Mouse (Mus musculus): ENCODE results near the gene Cd22. TPM values are rescaled to one million over a fixed set of nuclear protein-coding genes. Genes with fewer than 3 reads are reported as not detected.
"Not testable (repeated sequence)": the region's sequence is repeated elsewhere in the genome, so short reads cannot be mapped to it uniquely, and the experiment has no call there.

Gene Cd22
- total and polyA plus RNA-seq, 2 experiments from 2014 or later, result 0.09 to 3.2 TPM

- WGBS, result 80% methylated on average over 4 of the region's 4 CpGs
- no peak for DNase-seq (ENCODE audit: low spot score)
- TF ChIP-seq CTCF (IDR thresholded peaks at IDR 0.05; ENCODE audit: low read depth), result no peak
- no peak for ATAC-seq
- H3K9ac ChIP-seq (replicated peaks; ENCODE audit: low read length), result no peak overlapping the region
- H3K36me3 ChIP-seq (ENCODE audit: insufficient read depth, low read length), result no peaks in the 10 kb centered on the region
- H3K27ac ChIP-seq, result no peak overlapping the region
- H3K4me3 ChIP-seq (ENCODE audit: low read length), result no peak overlapping the region
- H3K4me1 ChIP-seq (ENCODE audit: insufficient read depth, low read length), result no peaks in the 10 kb centered on the region
- H3K9me3 ChIP-seq (ENCODE audit: low read length), result no peaks in the 10 kb centered on the region
- no peak overlapping the region for H3K4me2 ChIP-seq (ENCODE audit: low read depth, low read length)
- H3K27me3 ChIP-seq (ENCODE audit: insufficient read depth, low read length), result no peaks in the 10 kb centered on the region
Observed at GRCm38 (mm10) chr7:30841379-30841778, 38.8 kb downstream of the Cd22 start.

- H3K4me2 ChIP-seq (ENCODE audit: low read depth, low read length), result no peak overlapping the region
- 70% methylated on average over 3 of the region's 3 CpGs for WGBS
- H3K9ac ChIP-seq (replicated peaks; ENCODE audit: low read length), result no peak overlapping the region
- DNase-seq (ENCODE audit: low spot score), result peak; percentile 10
- H3K27ac ChIP-seq, result no peak overlapping the region
- TF ChIP-seq CTCF (IDR thresholded peaks at IDR 0.05; ENCODE audit: low read depth), result no peak
- no peak for ATAC-seq
- H3K4me1 ChIP-seq (ENCODE audit: insufficient read depth, low read length), result no peaks in the 10 kb centered on the region
- H3K27me3 ChIP-seq (ENCODE audit: insufficient read depth, low read length), result no peaks in the 10 kb centered on the region
- no peaks in the 10 kb centered on the region for H3K9me3 ChIP-seq (ENCODE audit: low read length)
- no peak overlapping the region for H3K4me3 ChIP-seq (ENCODE audit: low read length)
- H3K36me3 ChIP-seq (ENCODE audit: insufficient read depth, low read length), result no peaks in the 10 kb centered on the region
Observed at GRCm38 (mm10) chr7:30840306-30840705, 39.8 kb downstream of the Cd22 start.

- Histone ChIP-seq H3K4me3 (ENCODE audit: low read length) (no peak overlapping the region), H3K27ac (no peak overlapping the region), H3K9me3 (ENCODE audit: low read length) (no peaks in the 10 kb centered on the region), H3K36me3 (ENCODE audit: insufficient read depth, low read length) (no peaks in the 10 kb centered on the region), H3K9ac (replicated peaks; ENCODE audit: low read length) (no peak overlapping the region), H3K27me3 (ENCODE audit: insufficient read depth, low read length) (no peaks in the 10 kb centered on the region), H3K4me2 (ENCODE audit: low read depth, low read length) (no peak overlapping the region), H3K4me1 (ENCODE audit: insufficient read depth, low read length) (no peaks in the 10 kb centered on the region)
- ATAC-seq (no peak), DNase-seq (ENCODE audit: low spot score) (no peak)
- no peak for TF ChIP-seq CTCF (IDR thresholded peaks at IDR 0.05; ENCODE audit: low read depth)
Observed at GRCm38 (mm10) chr7:30837277-30837676, 42.9 kb downstream of the Cd22 start.

GRCm38 (mm10) chr7:30832684-30833083 is 47.5 kb downstream of the Cd22 start:
- WGBS, result 44% methylated on average over 9 of the region's 11 CpGs
- H3K4me1 ChIP-seq (ENCODE audit: insufficient read depth, low read length); H3K27ac ChIP-seq; H3K36me3 ChIP-seq (ENCODE audit: insufficient read depth, low read length); ATAC-seq; H3K9me3 ChIP-seq (ENCODE audit: low read length); H3K27me3 ChIP-seq (ENCODE audit: insufficient read depth, low read length); H3K4me3 ChIP-seq (ENCODE audit: low read length); DNase-seq (ENCODE audit: low spot score); H3K4me2 ChIP-seq (ENCODE audit: low read depth, low read length); H3K9ac ChIP-seq (replicated peaks; ENCODE audit: low read length): not testable (repeated sequence)

GRCm38 (mm10) chr7:30832261-30832660 is 47.9 kb downstream of the Cd22 start:
- 70% methylated on average over 12 of the region's 17 CpGs for WGBS

GRCm38 (mm10) chr7:30829428-30829827 is 50.7 kb downstream of the Cd22 start:
- H3K9ac ChIP-seq (replicated peaks; ENCODE audit: low read length), result no peak overlapping the region
- DNase-seq (ENCODE audit: low spot score), result no peak
- ATAC-seq, result no peak
- H3K9me3 ChIP-seq (ENCODE audit: low read length), result no peaks in the 10 kb centered on the region
- H3K4me2 ChIP-seq (ENCODE audit: low read depth, low read length), result no peak overlapping the region
- 64% methylated on average over 3 of the region's 3 CpGs for WGBS
- H3K27me3 ChIP-seq (ENCODE audit: insufficient read depth, low read length), result no peaks in the 10 kb centered on the region
- H3K36me3 ChIP-seq (ENCODE audit: insufficient read depth, low read length), result no peaks in the 10 kb centered on the region
- no peak overlapping the region for H3K4me3 ChIP-seq (ENCODE audit: low read length)
- no peaks in the 10 kb centered on the region for H3K4me1 ChIP-seq (ENCODE audit: insufficient read depth, low read length)
- TF ChIP-seq CTCF (IDR thresholded peaks at IDR 0.05; ENCODE audit: low read depth), result no peak
- H3K27ac ChIP-seq, result no peak overlapping the region

More at GRCm38 (mm10) chr7:30832261-30832660, 47.9 kb downstream of the Cd22 start:
- Histone ChIP-seq H3K9me3 (ENCODE audit: low read length) (no peaks in the 10 kb centered on the region), H3K4me2 (ENCODE audit: low read depth, low read length) (no peak overlapping the region), H3K27me3 (ENCODE audit: insufficient read depth, low read length) (no peaks in the 10 kb centered on the region), H3K9ac (replicated peaks; ENCODE audit: low read length) (no peak overlapping the region), H3K4me3 (ENCODE audit: low read length) (no peak overlapping the region), H3K27ac (no peak overlapping the region), H3K4me1 (ENCODE audit: insufficient read depth, low read length) (no peaks in the 10 kb centered on the region), H3K36me3 (ENCODE audit: insufficient read depth, low read length) (no peaks in the 10 kb centered on the region)
- no peak for TF ChIP-seq CTCF (IDR thresholded peaks at IDR 0.05; ENCODE audit: low read depth)
- DNase-seq (ENCODE audit: low spot score), result no peak
- no peak for ATAC-seq

- H3K9ac ChIP-seq (replicated peaks; ENCODE audit: low read length); H3K27ac ChIP-seq; H3K4me3 ChIP-seq (ENCODE audit: low read length); H3K4me2 ChIP-seq (ENCODE audit: low read depth, low read length); H3K27me3 ChIP-seq (ENCODE audit: insufficient read depth, low read length); H3K4me1 ChIP-seq (ENCODE audit: insufficient read depth, low read length); H3K36me3 ChIP-seq (ENCODE audit: insufficient read depth, low read length); DNase-seq (ENCODE audit: low spot score); H3K9me3 ChIP-seq (ENCODE audit: low read length); ATAC-seq: not testable (repeated sequence)
Observed at GRCm38 (mm10) chr7:30828871-30829270, 51.3 kb downstream of the Cd22 start.

Data from hindbrain, postnatal 0 days (tissue).